Mouse (Mus musculus) Patski (cell line): ENCODE measurements around the gene Trp53rkb. TPM values are rescaled to one million over a fixed set of nuclear protein-coding genes. Genes with fewer than 3 reads are reported as not detected.

Experiments
- ATAC-seq: fragments of 100-300 bp; one replicate; pipeline ENCODE4 v1.8.0; 2021
- CTCF ChIA-PET: fragments of 350-600 bp; sonication (Branson Sonifier 250); formaldehyde crosslinking; loops from one replicate; lab custom pipeline; 2022; ENCODE audit warnings: inconsistent platforms; lab: Charles Lee
- POLR2A ChIA-PET: fragments of 350-600 bp; sonication (Branson Sonifier 250); formaldehyde crosslinking; loops from one replicate; lab custom pipeline; 2022; ENCODE audit warnings: antibody characterized with exemption, inconsistent platforms; lab: Charles Lee
- DNase-seq: peaks from one replicate; pipeline ENCODE4 v3.0.0-alpha.2; 2011; ENCODE audit warnings: low read depth, low spot score
- H3K27me3 ChIP-seq: fragments of 371-371 bp; one replicate; pipeline ENCODE4 v1.5.1; 2021
- CTCF ChIP-seq: fragments of 100-300 bp; IDR thresholded peaks from one replicate; pipeline ENCODE4 v1.5.1; 2021
- in situ Hi-C: fragments of 300-500 bp; cut with MboI; formaldehyde crosslinking; loops from 3 replicates; pipeline ENCODE4 v1.11.1; 2018; ENCODE audit warnings: low pct_unique_long_range_greater_than_20kb, mixed read lengths
- polyA plus RNA-seq: library from polyadenylated mRNA; unstranded; gene quantifications from one replicate; pipeline ENCODE4 v1.2.3, GENCODE M21; 2021

Gene Trp53rkb
- polyA plus RNA-seq, 1 experiment from 2014 or later: 5.2 TPM

GRCm38 (mm10) chr2:166818463-166819143, 26.3 kb downstream of the Trp53rkb start:
- in situ Hi-C loops: no loop called here
- ATAC-seq: no peak

DNA sequence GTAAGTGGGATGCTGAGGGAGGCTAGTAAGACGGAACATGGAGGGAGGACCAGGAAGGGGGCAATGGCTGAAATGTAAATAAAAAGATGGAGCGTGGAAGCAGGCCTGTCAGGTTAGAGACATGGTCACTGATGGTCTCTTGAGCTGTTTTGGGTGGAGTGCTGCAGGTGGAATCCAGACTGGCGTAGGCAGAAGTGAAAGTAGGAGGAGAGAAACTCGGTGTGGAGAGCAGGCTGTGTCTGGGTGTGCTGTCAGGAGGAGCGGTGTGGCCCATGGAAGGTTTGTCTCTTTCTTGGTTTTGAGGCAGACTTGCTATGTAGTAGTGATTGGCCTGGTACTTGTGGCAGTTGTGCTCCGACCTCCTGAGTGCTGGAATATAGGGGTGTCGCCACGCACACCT, 27.5 kb downstream of the Trp53rkb start:
- ChIA-PET POLR2A (no interaction called here), CTCF (interaction anchor here (1.4 kb wide), 1 partner anchor 24 kb away, joined by 3 read pairs; no protein-coding TSS in a partner anchor)
- in situ Hi-C loops: no loop called here
- TF ChIP-seq CTCF: no peak
- H3K27me3 ChIP-seq: no peaks in the 10 kb centered on the region
- DNase-seq (no peak), ATAC-seq (no peak)

More at GRCm38 (mm10) chr2:166818463-166819143, 26.3 kb downstream of the Trp53rkb start:
- TF ChIP-seq CTCF: no peak
- POLR2A ChIA-PET: interaction anchor here (0.6 to 1.4 kb wide), 3 partner anchors 8 to 14 kb away, joined by 3 to 5 read pairs (median 4); no protein-coding TSS in a partner anchor
- CTCF ChIA-PET: interaction anchor here (1.3 to 1.4 kb wide), 2 partner anchors 11 to 25 kb away, joined by 3 to 4 read pairs; no protein-coding TSS in a partner anchor
- DNase-seq: no peak
- no peaks in the 10 kb centered on the region for H3K27me3 ChIP-seq

- TF ChIP-seq CTCF: no peak
- in situ Hi-C loops: no loop called here
- ChIA-PET POLR2A (interaction anchor here (0.7 kb wide), 1 partner anchor 10 kb away, joined by 3 read pairs; no protein-coding TSS in a partner anchor), CTCF (no interaction called here)
- no peaks in the 10 kb centered on the region for H3K27me3 ChIP-seq
- no peak for ATAC-seq
- no peak for DNase-seq
Measured at GRCm38 (mm10) chr2:166820844-166821243, 28.5 kb downstream of the Trp53rkb start.

- ATAC-seq (no peak), DNase-seq (no peak)
- in situ Hi-C loops: no loop called here
- H3K27me3 ChIP-seq: no peaks in the 10 kb centered on the region
- CTCF ChIA-PET: no interaction called here
- POLR2A ChIA-PET: no interaction called here
- TF ChIP-seq CTCF: no peak
Measured at GRCm38 (mm10) chr2:166821406-166821805, 29.1 kb downstream of the Trp53rkb start.

GRCm38 (mm10) chr2:166822119-166822826, 29.9 kb downstream of the Trp53rkb start:
- CTCF ChIA-PET: interaction anchor here (1.7 kb wide), 1 partner anchor 11 kb away, joined by 6 read pairs; no protein-coding TSS in a partner anchor
- in situ Hi-C loops: no loop called here
- no peak for ATAC-seq

DNA sequence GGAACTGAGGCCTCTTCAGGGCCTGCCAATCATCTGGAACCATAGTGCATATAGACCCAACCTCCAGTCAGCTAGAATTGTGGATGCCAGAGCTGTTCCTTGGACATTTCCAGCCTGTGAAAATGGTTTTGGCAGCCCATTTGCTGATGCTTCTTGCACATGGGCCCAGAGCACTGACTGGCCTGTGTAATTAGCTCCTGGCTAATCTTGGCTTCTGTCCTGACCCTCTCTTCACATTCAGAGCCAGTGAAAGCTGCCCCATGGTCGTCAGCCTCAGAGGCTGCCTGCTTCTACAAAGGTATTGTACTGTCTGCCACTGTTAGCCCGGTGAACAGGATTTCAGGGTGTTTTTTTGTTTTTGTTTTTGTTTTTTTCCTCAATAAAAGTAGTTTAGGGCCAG, 30.6 kb downstream of the Trp53rkb start:
- POLR2A ChIA-PET: interaction anchor here (0.5 kb wide), 1 partner anchor 1101 kb away, joined by 5 read pairs; no protein-coding TSS in a partner anchor
- DNase-seq (no peak), ATAC-seq (no peak)
- H3K27me3 ChIP-seq: no peaks in the 10 kb centered on the region
- TF ChIP-seq CTCF: no peak
- CTCF ChIA-PET: interaction anchor here (1.7 kb wide), 1 partner anchor 11 kb away, joined by 6 read pairs; no protein-coding TSS in a partner anchor
- in situ Hi-C loops: no loop called here

More at GRCm38 (mm10) chr2:166822119-166822826, 29.9 kb downstream of the Trp53rkb start:
- DNase-seq: no peak
- H3K27me3 ChIP-seq: no peaks in the 10 kb centered on the region
- POLR2A ChIA-PET: no interaction called here
- no peak for TF ChIP-seq CTCF

DNA sequence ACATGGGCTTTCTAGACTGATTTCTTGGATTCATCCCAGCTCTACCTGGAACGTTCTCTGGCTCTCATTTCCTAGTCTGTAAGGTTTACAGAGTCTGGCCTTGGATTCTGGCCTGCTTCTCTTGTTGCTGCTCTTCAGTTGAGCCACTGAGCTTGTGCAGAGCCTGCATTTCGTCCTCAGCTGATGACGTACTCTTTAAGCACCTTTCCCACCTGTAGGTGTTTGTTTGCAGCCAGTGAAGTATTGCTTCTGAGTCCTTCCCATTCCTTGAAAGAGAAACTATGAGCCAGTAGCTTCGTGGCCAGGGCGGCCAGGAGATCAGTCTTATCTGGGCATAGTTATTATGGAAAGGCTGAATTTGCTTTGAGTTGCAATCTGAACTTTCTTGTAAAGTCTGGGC, 32.1 kb downstream of the Trp53rkb start:
- in situ Hi-C loops: no loop called here
- DNase-seq (no peak), ATAC-seq (no peak)
- no peaks in the 10 kb centered on the region for H3K27me3 ChIP-seq
- CTCF ChIA-PET: no interaction called here
- TF ChIP-seq CTCF: no peak
- POLR2A ChIA-PET: no interaction called here

GRCm38 (mm10) chr2:166824998-166825397, 32.7 kb downstream of the Trp53rkb start:
- POLR2A ChIA-PET: interaction anchor here (0.6 kb wide), 1 partner anchor 18 kb away, joined by 3 read pairs; no protein-coding TSS in a partner anchor
- no peak for ATAC-seq
- CTCF ChIA-PET: no interaction called here
- no peak for DNase-seq
- no peak for TF ChIP-seq CTCF
- in situ Hi-C loops: no loop called here
- H3K27me3 ChIP-seq: no peaks in the 10 kb centered on the region

DNA sequence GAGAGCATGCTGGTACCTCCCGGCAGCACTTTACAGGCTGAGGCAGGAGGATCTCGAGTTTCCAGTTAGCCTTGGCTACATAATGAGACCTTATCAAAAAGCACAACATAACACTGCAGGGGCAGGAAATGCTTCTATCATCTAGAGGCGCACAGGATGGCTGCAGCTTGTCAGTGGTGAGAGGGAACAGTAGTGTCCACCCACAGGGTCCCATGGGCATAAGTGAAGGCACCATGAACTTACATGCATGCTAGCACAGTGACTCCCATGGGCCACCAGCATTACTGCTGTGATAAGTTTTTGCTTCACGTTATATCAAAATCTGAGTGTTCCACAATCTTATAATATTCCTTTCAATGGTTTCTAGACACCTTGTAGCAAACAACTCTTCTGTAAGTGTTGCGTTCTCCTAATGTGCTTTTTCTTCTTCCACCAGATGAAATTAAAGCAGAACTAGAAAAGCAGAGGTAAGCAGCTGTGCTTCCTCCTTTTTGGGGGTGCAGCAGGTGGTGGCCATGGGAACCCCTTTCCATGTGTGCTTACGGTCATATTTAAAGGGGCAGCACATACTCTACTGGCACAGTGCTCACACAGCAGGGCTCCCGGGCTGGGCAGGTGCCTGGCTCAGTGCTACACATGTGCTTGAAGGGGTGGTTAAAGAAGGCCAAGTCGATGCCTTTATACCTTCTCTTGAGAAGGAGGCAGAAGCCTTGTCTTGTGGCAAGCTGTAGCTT, 34.3 kb downstream of the Trp53rkb start:
- ChIA-PET POLR2A (no interaction called here), CTCF (no interaction called here)
- in situ Hi-C loops: no loop called here
- H3K27me3 ChIP-seq: no peaks in the 10 kb centered on the region
- no peak for TF ChIP-seq CTCF
- DNase-seq: no peak
- ATAC-seq: no peak

GRCm38 (mm10) chr2:166828306-166828705, 36.0 kb downstream of the Trp53rkb start:
- no peaks in the 10 kb centered on the region for H3K27me3 ChIP-seq
- DNase-seq: no peak
- ATAC-seq: no peak
- in situ Hi-C loops: no loop called here
- POLR2A ChIA-PET: interaction anchor here (1.0 kb wide), 1 partner anchor 17 kb away, joined by 3 read pairs; no protein-coding TSS in a partner anchor
- TF ChIP-seq CTCF: no peak
- CTCF ChIA-PET: no interaction called here
